Comparison of ENCODE assay signal across 8 mouse cellular contexts in genomic region chr11:52359686-52360470, GRCm38 (mm10). TPM values are rescaled to one million over a fixed set of nuclear protein-coding genes. Genes with fewer than 3 reads are reported as not detected.
DNase-seq lines count a peak whose midpoint lies in the region; ATAC-seq and TF ChIP-seq lines count a peak whose summit lies in the region.

No protein-coding gene starts in this region.

- no peaks in the 10 kb centered on the region for H3K9me3 ChIP-seq in forebrain, embryonic 12.5 days
- no peaks in the 10 kb centered on the region for H3K9me3 ChIP-seq in intestine, embryonic 15.5 days
- H3K9me3 ChIP-seq in lung, embryonic 16.5 days (ENCODE audit: control insufficient read depth, low read length) = no peaks in the 10 kb centered on the region

- no peak for TF ChIP-seq POLR2A in small intestine, adult 2 months (IDR thresholded peaks at IDR 0.05; ENCODE audit: low read depth, low read length)

- ATAC-seq in forebrain, embryonic 12.5 days (ENCODE audit: low FRiP score) = 0 out of 2 replicates have a peak, but pooled peaks have one; percentile 10
- ATAC-seq in intestine, embryonic 15.5 days = peak; percentile 39
- ATAC-seq in lung, embryonic 16.5 days (ENCODE audit: low read depth) = peak; percentile 26

- peak overlapping the region; percentile 90 for H3K9ac ChIP-seq in forebrain, embryonic 12.5 days
- H3K9ac ChIP-seq in intestine, embryonic 15.5 days = peak overlapping the region; percentile 98
- peak overlapping the region; percentile 89 for H3K9ac ChIP-seq in lung, embryonic 16.5 days (ENCODE audit: low read length)

- H3K4me2 ChIP-seq in forebrain, embryonic 12.5 days = peak overlapping the region; percentile 97
- peak overlapping the region; percentile 64 for H3K4me2 ChIP-seq in intestine, embryonic 15.5 days (replicated peaks)
- H3K4me2 ChIP-seq in lung, embryonic 16.5 days (ENCODE audit: low read depth, low read length) = peak overlapping the region; percentile 74

- WGBS in forebrain, embryonic 12.5 days = 16% methylated on average over 22 of the region's 22 CpGs
- WGBS in intestine, embryonic 15.5 days = 15% methylated on average over 22 of the region's 22 CpGs
- WGBS in lung, embryonic 16.5 days = 15% methylated on average over 22 of the region's 22 CpGs
- 14% methylated on average over 22 of the region's 22 CpGs for WGBS in small intestine, adult 2 months

- H3K4me3 ChIP-seq in forebrain, embryonic 12.5 days (replicated peaks) = peak overlapping the region; percentile 83
- peak overlapping the region; percentile 98 for H3K4me3 ChIP-seq in intestine, embryonic 15.5 days (replicated peaks)
- H3K4me3 ChIP-seq in lung, embryonic 16.5 days (ENCODE audit: low read length) = peak overlapping the region; percentile 72
- peak overlapping the region; percentile 72 for H3K4me3 ChIP-seq in small intestine, adult 2 months (ENCODE audit: low read depth, low read length)

- peaks cover 34% of the 10 kb centered on the region for H3K4me1 ChIP-seq in forebrain, embryonic 12.5 days
- H3K4me1 ChIP-seq in intestine, embryonic 15.5 days (replicated peaks) = peaks cover 28% of the 10 kb centered on the region
- H3K4me1 ChIP-seq in lung, embryonic 16.5 days (replicated peaks; ENCODE audit: control insufficient read depth, insufficient read depth, low read length) = peaks cover 30% of the 10 kb centered on the region
- peaks cover 25% of the 10 kb centered on the region for H3K4me1 ChIP-seq in small intestine, adult 2 months (ENCODE audit: control insufficient read depth, insufficient read depth, insufficient read length, low read length)

- H3K36me3 ChIP-seq in forebrain, embryonic 12.5 days (replicated peaks) = no peaks in the 10 kb centered on the region
- no peaks in the 10 kb centered on the region for H3K36me3 ChIP-seq in intestine, embryonic 15.5 days
- H3K36me3 ChIP-seq in lung, embryonic 16.5 days (ENCODE audit: control insufficient read depth, insufficient read depth, low read length) = no peaks in the 10 kb centered on the region
- H3K36me3 ChIP-seq in small intestine, adult 2 months (ENCODE audit: control insufficient read depth, insufficient read depth, low read length) = no peaks in the 10 kb centered on the region

- peak; percentile 59 for DNase-seq in cerebellum, adult 8-10 months
- no peak for DNase-seq in cerebellum, adult 11 months
- DNase-seq in MN1 (ENCODE audit: low spot score) = peak; percentile 65
- no peak for DNase-seq in right cerebral cortex, postnatal 25 days

- H3K27ac ChIP-seq in forebrain, embryonic 12.5 days = peak overlapping the region; percentile 89
- peak overlapping the region; percentile 99 for H3K27ac ChIP-seq in intestine, embryonic 15.5 days
- peak overlapping the region; percentile 94 for H3K27ac ChIP-seq in lung, embryonic 16.5 days (ENCODE audit: low read length)
- H3K27ac ChIP-seq in small intestine, adult 2 months (ENCODE audit: insufficient read depth, low read depth, low read length) = peak overlapping the region; percentile 98

- no peaks in the 10 kb centered on the region for H3K27me3 ChIP-seq in forebrain, embryonic 12.5 days
- H3K27me3 ChIP-seq in intestine, embryonic 15.5 days (replicated peaks) = no peaks in the 10 kb centered on the region
- no peaks in the 10 kb centered on the region for H3K27me3 ChIP-seq in lung, embryonic 16.5 days (ENCODE audit: control insufficient read depth, insufficient read depth, low read depth, low read length)
- no peaks in the 10 kb centered on the region for H3K27me3 ChIP-seq in small intestine, adult 2 months (ENCODE audit: control insufficient read depth, insufficient read depth, low read length)

- TF ChIP-seq CTCF in small intestine, adult 2 months (IDR thresholded peaks at IDR 0.05; ENCODE audit: extremely low read depth, insufficient read length, insufficient replicate concordance, low read depth, low read length) = no peak

RNA-seq across cellular contexts. Expression of gene Vdac1, which starts 0.8 kb away (rescaled TPM):
- polyA plus RNA-seq in forebrain, embryonic 12.5 days (2016; fragmentation: Nextera tagmentation; extraction: Ambion mirVana) = 206 and 214 TPM in 2 replicates
- polyA plus RNA-seq in intestine, embryonic 15.5 days (2015; fragmentation: Nextera tagmentation; extraction: Ambion mirVana) = 287 and 295 TPM in 2 replicates
- 255 and 264 TPM in 2 replicates for polyA plus RNA-seq in lung, embryonic 16.5 days (2015; fragmentation: Nextera tagmentation; extraction: Ambion mirVana)
- 23.1 and 47.0 TPM in 2 replicates for polyA plus RNA-seq in small intestine, adult 2 months (2012; rRNA removed)

RNA-seq across cellular contexts. Expression of gene 9530068E07Rik, which starts 36.4 kb away (rescaled TPM):
- 147 and 148 TPM in 2 replicates for polyA plus RNA-seq in forebrain, embryonic 12.5 days (2016; fragmentation: Nextera tagmentation; extraction: Ambion mirVana)
- 159 and 166 TPM in 2 replicates for polyA plus RNA-seq in intestine, embryonic 15.5 days (2015; fragmentation: Nextera tagmentation; extraction: Ambion mirVana)
- polyA plus RNA-seq in lung, embryonic 16.5 days (2015; fragmentation: Nextera tagmentation; extraction: Ambion mirVana) = 226 and 238 TPM in 2 replicates
- polyA plus RNA-seq in small intestine, adult 2 months (2012; rRNA removed) = 69.8 and 80.0 TPM in 2 replicates

Comparison
In these comparisons a context has a peak if more than half of its experiments do, and no peak if none do; other contexts are left out.
1. DNase-seq: peak in cerebellum, adult 8-10 months (single experiment) and MN1 (single experiment); none in cerebellum, adult 11 months (single experiment) and right cerebral cortex, postnatal 25 days (single experiment).
2. Peak in every context shown above with its lines, with median percentiles within 50 percentile points of each other: ATAC-seq, H3K27ac ChIP-seq, H3K4me2 ChIP-seq, H3K4me3 ChIP-seq and H3K9ac ChIP-seq.